Mouse (Mus musculus) T-helper 1 cell (primary cell): ENCODE results near the gene Sub1.

ENCODE experiments used
- in situ Hi-C: fragments of 300-600 bp; cut with MboI, MseI; formaldehyde crosslinking; loops from one replicate; pipeline ENCODE4 v1.15.1; 2025; ENCODE audit warnings: high pct_unique_total_duplicates

The Sub1 gene

DNA sequence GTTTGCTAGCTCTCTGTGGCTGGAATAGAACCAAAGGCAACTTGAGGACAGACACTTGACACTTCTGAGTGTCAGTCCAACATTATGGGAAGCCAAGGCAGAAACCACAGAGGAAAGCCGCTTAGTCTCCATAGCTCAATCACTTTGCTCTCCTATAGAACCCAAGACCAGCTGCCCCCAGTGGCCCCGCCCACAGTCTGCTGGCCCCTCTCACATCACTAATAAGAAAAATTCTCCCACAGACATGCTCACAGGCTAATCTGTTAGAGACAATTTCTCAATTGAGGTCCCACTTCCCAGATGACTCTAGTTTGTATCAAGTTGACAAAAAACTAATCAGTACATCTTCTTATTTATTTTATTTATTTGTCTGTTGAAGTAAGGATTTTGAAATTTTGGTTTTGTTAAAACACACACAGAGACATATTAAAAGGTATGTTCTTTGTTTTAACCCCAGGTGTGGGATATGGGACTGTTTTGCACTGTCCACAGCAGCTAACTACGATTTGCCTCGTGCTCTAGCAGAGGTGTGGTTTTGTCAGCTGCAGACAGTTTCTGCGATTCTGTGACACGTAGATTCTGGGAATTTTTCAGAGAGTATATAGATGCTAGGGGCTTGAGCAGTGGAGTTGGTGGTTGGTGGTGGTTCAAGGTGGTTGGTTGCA is 16.9 kb upstream of the Sub1 start:
- in situ Hi-C loops: loop anchor here (25.0 kb wide), 1 partner anchor 799 kb away; the partner anchor contains the start of genes 6030458C11Rik and Drosha

DNA sequence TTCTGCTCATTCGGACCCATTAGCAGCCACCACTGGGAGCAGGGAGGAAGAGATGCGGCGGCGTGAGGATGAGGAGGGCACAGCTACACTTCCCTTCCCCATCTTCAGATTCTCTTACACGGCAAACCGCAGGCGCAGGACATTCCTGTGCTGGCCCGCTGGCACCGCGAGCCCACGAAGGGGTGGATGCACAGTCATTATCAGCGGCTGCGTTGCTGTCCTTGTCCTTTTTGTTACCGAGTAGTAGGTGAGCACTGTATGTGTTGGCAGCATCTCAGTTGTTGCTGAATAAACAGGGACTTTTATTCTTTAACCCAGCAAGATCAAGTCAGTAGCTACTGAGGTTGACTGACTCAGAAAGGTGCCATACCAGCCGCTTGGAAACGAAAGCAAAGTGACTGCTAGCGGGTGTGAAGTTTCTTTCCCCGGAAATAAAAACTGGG is 13.8 kb upstream of the Sub1 start:
- in situ Hi-C loops: loop anchor here (25.0 kb wide), 1 partner anchor 802 kb away; the partner anchor contains the start of genes 6030458C11Rik and Drosha

DNA sequence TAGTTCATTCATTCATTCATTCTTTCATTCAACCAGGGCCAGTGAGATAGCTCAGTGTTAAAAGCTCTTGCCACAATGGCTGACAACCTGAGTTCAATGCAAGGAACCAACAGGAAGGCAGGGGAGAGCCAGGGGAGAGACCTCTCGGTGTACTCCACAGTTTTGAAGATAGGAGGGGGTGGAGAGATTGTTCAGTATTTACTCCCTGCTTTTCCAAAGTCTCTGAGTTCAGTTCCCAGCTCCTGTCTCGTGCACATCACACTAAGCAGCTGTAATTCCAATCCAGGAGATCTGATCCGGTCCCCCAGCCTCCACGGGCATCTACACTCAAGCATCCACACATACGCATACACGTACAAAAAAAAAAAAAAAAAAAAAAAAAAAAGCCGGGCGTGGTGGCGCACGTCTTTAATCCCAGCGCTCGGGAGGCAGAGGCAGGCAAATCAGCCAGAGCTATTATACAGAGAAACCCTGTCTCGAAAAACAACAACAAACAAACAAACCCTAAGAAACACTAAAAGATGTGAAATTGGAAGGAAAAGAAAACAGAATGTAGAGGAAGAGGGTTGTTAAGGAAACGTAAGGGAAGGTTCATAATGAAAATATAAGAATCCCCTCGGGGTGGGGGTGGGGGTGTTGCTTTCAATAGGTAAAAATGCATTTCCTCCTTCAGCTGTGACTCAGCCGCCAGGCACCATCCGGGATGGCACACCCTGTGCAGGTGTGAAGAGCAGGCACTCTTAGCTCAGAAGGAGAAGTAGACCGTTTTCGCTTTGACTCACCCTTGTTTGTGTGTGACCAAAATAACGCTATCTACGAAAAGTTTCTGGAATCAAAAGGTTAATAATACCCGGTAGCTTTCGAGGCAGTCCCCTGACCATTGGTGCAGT is 13.2 kb upstream of the Sub1 start:
- in situ Hi-C loops: loop anchor here (10.0 to 25.0 kb wide), 2 partner anchors 105 to 802 kb away; partner anchors contain the start of genes 6030458C11Rik, Drosha and Zfr

DNA sequence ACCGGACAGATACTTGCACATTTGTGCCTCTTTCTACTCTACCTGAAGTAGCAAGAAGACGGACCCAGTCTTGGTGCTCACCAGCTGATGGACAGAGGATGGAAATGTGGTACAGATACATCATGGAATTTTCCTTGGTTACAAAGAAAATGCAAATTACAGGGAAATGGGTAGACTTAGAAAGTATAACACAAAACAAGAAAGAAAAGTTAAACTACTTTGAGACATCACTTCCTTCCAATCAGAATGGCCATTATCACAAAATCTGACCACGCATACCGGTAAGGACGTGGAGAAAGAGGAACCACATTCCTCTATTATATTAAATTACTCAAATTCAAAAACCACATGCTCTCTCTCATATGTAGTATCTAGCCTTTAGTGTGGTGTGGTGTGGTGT is 12.1 kb upstream of the Sub1 start:
- in situ Hi-C loops: loop anchor here (10.0 to 25.0 kb wide), 2 partner anchors 106 to 803 kb away; partner anchors contain the start of genes 6030458C11Rik, Drosha and Zfr

DNA sequence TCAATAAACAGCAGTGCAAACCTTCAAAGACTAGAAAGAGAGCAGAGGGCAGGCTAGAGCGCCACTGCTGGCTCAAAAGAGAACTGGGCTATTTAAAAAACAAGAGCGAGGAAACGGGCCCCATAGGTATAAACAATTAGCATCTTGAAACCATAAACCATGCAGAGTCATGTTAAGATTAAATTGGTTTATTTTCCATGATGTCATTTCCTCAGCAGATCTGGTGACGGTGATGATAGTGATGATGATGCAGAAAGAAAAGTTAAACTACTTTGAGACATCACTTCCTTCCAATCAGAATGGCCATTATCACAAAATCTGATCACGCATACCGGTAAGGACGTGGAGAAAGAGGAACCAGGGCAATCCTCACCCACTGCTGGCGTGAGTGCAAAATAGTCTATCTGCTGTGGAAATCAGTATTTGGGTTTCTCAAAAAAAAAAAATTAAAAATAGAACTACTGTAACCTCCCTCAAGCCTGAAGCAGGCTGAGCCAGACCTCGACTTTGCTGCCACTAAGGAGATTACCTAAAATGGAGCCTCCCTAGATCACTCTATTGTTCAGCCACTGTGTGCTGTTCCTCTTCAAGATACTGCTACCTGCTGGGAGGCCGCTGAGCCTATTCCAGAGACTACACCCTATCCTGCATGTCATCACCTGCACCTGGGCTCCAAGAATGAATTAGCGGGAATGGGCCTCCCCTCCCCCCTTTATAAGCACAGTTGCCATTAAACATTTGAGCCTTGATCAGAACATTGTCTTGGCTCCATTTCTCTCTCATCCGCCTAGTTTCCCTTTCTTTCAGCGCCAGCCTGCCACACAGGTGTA is 11.4 kb upstream of the Sub1 start:
- in situ Hi-C loops: loop anchor here (10.0 to 25.0 kb wide), 2 partner anchors 107 to 804 kb away; partner anchors contain the start of genes 6030458C11Rik, Drosha and Zfr

DNA sequence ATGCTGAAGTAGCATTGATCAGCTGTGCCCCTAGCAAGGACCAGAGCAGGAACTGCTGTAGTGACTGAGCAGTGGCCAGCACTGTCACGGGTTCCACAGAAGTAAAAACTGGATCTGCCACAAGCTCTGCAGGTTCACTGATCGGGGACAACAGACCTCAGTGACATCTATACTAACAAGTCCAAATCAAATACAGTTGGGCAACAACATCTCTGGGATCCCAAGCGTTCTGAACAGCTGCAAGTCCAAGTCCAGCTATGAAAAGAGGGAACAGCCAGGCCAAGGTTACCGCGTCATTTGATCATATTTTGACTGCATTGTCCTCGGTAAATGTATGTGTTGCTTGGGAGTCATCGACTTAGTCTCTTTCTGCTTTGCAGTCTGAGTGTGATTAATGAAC is 10.6 kb upstream of the Sub1 start:
- in situ Hi-C loops: loop anchor here (10.0 to 25.0 kb wide), 2 partner anchors 107 to 805 kb away; partner anchors contain the start of genes 6030458C11Rik, Drosha and Zfr

DNA sequence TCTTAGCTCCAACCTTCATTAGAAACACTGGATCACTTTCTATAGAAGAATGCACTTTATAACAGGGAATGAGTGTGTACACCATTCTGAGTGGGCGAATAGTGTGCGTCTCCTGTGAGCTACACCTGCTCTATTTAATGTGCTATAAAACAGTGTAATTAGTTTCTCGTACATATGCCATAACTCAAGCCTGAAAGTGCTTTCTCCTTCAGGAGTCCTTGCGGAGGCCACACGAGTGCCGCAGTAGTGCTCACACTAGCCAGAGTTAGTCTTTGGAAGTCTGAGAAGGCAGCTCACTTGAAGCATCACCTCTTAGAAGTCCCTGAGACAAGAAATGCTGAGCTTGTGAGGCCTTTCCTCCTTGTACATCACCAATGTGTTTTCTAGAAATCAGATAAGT is 9.4 kb upstream of the Sub1 start:
- in situ Hi-C loops: loop anchor here (10.0 to 25.0 kb wide), 2 partner anchors 109 to 806 kb away; partner anchors contain the start of genes 6030458C11Rik, Drosha and Zfr

DNA sequence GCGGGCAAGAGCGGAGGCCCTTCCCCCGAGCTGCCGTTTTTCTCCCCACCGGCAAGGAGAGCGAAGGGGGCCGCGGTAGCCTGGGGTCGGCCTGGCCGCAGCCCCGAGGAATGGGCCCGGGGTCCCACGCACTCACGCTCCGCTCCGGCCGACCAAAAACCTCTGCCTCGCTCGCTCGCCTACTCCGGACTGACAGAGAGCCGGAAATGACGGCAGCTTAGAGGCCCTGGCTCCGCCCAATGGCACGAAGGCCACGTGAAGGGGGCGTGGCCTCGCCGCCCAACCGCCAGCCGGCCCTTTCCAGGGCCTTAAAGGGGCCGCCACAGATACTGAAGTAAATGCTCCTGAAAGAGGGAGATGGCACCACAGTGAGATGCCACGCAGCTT is 975 bp downstream of the Sub1 start:
- in situ Hi-C loops: loop anchor here (5.0 kb wide), 1 partner anchor 41 kb away; no protein-coding TSS in a partner anchor

DNA sequence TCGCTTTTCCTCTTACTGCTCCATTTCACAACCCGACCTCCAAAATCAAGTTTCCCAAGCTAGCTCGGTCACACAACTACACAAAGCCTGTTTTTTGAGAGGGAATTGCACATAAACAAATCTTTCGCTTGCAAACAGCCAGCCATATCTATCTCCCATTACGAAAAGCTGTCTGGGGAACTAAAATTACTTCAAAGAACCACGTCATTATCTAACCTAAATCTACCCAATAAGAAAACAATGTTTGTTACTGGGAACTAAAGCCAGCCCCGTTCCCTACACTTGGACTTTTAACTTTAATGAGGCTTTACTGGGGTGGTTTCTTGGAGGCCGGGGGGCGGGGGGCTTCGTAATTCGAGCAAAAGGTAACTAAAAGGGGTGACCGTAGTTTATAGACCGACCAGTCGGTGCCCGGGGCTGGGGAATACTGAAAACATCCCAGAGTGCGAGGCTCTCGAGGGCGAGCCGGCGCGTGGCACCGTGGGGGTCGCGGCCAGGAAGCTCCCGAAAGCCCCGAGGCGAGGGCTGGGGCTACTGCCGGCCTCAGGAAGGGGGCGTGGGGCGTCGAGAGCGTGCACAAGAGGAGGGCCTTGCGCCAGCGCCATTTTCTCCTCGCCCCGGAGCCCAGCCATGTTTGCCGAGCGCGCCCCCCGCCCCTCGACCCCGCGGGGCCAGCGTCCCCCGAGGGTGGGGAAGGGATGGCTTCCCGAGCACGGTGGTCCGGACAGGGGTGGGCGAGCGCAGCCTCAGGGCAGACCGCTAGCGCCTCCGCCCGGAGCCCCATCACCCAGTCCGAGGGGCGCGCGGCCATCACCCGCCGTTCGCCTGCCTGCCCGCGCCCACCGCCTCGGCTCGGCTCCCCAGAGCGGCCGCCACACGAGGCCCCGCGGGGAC is 1.6 kb downstream of the Sub1 start:
- in situ Hi-C loops: loop anchor here (5.0 kb wide), 1 partner anchor 42 kb away; no protein-coding TSS in a partner anchor

DNA sequence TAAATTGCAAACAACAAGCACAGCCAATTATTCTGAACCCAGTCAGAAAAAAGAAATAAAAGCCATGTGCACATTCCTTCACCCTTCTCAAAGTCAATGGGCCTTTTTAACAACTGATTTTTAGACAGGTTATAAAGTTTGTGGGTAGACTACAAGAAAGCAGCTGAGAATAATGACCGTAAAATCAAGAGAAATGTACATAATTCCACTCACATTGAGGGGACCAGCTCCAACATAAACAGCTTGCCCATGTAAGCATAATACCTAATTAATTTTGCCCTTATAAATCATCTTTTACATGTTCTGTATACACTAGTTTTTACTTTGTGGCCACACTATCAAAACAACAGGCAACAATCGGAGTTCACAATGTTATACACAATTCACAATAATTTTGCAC is 2.8 kb downstream of the Sub1 start:
- in situ Hi-C loops: no loop called here

DNA sequence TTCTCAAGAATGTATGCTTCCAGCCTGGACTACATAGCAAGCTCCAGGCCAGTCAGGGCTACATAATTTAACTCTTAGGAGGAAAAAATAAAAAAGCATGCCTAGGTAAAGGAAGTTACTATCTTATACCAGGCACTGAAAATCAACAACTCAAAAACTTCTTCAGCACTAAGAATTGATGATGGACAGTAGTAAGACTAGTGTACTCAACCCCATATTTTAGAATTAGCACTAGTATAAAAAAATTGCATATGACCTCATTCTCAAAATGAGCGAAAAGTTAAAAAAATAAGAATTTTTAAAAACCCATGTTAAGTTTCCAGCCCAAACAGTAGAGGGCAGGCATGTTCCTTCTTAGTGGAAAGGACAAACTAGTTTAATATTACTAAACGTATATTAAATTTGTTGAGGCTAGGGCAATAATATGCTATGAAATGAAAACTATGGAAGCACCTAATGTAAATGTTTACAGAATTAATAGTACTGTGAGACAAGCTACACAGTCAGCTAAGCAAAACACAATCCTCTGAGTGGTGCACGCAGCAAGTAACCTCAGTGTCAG is 5.2 kb downstream of the Sub1 start:
- in situ Hi-C loops: no loop called here

DNA sequence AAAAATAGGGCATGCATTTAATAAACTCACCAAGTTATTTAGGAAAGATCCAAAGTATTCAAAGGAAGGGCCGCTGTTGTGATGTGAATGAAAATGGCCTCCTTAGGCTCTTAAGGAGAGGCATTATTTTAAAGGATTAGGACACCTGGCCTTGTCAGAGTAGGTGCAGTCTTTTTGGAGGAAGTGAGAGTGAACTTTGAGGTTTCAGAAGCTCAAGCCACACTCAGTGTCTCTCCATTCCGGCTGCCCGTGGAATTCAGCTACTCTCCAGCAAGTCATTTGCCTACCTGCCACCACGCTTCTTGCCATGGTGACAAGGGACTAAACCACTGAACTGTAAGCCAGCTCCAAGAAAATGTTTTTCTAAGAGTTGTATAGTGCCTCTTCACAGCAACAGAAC is 8.2 kb downstream of the Sub1 start:
- in situ Hi-C loops: no loop called here

DNA sequence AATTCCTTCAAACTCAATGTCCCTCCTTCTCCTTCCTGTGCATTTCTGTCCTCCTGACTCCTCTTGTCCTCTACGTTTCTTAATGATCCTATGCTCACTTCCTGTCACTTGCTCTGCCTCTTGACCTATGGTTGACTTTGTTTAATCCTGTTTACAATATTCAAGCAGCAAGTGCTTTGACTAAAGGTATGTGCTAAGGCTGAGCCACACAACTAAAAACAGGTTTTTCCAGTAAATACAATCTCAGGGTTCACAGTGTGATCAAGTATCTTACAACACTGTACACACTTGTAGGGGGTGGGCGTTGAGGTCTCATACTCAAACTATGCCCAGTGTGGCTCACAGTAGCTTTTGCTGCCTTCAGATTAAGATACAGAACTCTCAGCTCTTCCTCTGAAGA is 8.9 kb downstream of the Sub1 start:
- in situ Hi-C loops: no loop called here

DNA sequence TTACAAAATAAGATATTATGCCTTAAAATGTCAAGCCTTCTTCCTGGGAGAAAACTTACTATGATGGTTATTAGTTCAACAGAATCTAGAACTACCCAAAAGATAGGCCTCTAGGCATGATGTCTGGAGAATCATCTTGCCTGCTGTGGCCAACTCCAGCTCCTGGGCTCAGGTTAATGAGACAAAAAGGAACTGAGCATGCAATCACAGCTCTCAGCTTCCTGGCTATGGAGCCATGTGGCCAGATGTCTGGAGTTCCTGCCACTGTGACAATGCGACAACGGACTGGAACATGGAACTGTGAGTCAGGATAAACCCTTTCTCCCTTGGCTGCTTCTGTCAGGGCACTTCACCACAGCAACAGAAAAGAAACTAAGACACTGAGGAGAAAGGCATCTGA is 14.8 kb downstream of the Sub1 start:
- in situ Hi-C loops: no loop called here

DNA sequence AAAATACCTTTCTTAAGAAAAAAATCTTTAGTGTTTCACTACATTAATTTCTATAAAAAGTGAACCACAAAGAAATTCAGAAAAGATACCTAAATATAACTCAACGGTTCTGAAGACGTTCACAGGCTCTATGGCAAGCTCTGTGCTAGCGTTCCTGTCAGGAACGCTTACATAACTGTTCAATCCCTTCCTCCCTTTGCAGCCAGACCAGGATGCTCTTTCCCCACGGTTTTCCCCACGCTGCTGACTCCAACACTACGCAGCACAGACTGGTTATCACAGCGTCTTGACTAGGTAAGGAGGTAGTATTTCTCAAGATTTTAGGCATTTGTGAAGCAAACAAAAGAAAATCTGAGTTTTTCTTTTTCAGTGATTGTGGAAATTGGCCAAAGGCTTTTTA is 15.3 kb downstream of the Sub1 start:
- in situ Hi-C loops: no loop called here

DNA sequence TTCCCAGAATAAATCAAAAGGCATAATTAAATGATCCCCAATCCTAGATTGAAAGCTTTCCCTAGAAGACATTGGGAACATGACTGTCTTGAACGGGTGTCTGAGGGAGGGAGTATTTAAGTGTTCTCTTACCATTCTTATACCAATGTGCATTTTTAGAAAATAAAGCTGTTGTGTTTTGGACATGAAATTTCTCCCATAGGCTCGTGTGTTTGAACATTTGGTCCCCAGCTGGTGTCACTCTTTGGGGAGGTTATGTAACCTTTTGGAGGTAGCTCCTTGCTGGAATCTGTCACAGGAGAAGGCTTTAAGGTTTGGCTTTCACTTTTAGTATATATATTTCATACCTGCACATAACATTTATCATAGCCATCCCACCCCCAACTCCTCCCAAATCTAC is 18.6 kb downstream of the Sub1 start:
- in situ Hi-C loops: no loop called here

DNA sequence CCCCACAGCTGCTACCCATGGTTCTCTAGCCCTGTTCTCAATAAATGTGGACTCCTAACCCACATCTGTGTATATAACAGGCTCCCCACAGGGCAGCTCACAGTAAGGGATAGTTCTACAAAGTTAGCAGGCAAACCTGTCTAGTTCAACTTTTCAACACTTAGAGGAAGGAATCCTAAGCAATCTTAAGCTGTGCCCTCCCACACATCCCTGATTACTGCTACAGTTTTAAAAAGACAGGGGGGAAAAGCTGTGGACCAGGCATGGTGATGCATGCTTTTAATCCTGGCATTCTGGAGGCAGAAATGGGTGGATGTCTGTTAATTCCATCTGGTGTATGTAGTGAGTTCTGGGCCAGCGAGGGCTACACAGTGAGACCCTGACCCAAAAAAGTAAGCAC is 19.7 kb downstream of the Sub1 start:
- in situ Hi-C loops: no loop called here

DNA sequence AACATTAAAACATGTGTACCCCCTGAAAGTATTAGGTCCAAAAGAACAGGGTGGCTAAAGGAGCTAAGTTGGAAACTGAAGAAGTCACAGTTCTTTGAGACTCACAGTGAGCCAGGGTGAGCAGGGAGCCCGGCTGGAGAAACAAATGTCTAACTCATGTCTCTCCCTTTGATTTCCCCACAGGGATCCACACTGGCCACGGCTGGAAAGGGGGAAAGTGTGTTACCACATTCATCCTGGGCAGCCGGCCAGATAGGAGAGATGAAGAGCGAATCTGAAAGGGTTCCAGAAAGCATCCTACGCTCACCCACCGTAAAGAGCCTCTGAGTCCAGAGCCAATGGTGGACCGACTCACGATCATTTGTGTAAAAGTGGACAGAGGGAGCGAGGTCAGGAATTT is 20.9 kb downstream of the Sub1 start:
- in situ Hi-C loops: no loop called here

DNA sequence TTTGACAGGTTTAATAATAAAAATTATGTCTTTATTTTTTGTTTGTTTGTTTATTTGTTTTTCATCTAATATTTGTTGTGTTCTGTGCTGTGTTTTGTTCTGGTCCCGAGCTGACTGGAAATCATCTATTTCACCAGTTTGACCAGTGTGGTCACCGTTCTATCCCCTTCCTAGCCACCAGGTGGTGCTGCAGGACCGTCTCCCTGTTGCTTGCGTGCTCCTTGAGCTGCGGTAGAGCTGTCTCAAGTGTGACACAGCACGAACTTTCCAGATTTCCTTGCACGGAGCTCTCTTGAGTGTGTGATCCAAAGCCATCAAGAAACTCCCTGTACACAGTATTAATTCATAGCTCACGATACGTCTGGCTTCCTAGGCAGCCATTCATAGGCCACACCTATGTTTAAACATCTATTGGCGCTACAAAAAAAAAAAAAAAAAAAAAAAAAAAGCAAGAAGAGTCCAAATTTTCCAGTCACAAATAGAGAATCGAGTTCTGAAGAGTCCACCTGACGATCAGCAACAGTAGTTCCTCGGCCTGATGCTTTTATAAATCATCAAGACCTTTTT is 24.8 kb downstream of the Sub1 start:
- in situ Hi-C loops: loop anchor here (5.0 kb wide), 1 partner anchor 110 kb away; no protein-coding TSS in a partner anchor
